Mouse (Mus musculus): ENCODE measurements at regions not wholly inside any gene's neighbourhood (a gene's known extent, or its start where the extent isn't known, plus 50 kb on each side); places are given as distances from the start of the nearest gene placed in this dataset.

DNA sequence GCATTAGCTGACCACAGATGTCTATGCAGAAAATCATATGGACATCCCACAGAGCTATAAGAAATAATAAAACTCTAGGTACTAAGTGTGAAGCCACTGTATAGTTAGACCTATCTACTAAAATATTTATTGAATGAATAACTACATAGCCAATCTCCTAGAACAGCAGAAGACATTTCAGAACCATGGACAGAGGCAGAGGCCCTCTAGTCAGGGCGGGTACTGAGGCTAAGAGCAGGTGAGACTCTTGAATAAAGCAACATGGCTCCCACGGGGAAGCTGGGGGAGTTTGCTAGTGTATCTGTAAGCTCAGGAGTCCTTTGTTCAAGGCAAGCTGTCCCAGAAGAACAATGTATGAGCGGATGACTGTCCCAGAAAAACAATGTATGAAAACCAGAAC is 112.2 kb downstream of the Tle3 start:
- H3K4me1 ChIP-seq, result peaks cover 3% of the 10 kb centered on the region; the same call in 1 of the 2 replicates
- H3K4me2 ChIP-seq, result no peak overlapping the region
- 27% methylated on average over 3 of the region's 3 CpGs for WGBS
- H3K27me3 ChIP-seq, result peaks cover 17% of the 10 kb centered on the region
- no peak for ATAC-seq (ENCODE audit: insufficient number of reproducible peaks, insufficient read depth, low FRiP score, low TSS enrichment, low read depth)
- H3K9ac ChIP-seq, result no peak overlapping the region
- no peaks in the 10 kb centered on the region for H3K9me3 ChIP-seq
- no peak overlapping the region for H3K4me3 ChIP-seq
- no peak overlapping the region for H3K27ac ChIP-seq
- H3K36me3 ChIP-seq, result no peaks in the 10 kb centered on the region

GRCm38 (mm10) chr9:61479626-61480025 is 107.5 kb downstream of the Tle3 start:
- no peak overlapping the region for H3K4me2 ChIP-seq
- no peak overlapping the region for H3K27ac ChIP-seq
- H3K4me1 ChIP-seq, result no peaks in the 10 kb centered on the region
- no peak overlapping the region for H3K9ac ChIP-seq
- no peak overlapping the region for H3K4me3 ChIP-seq
- no peak for ATAC-seq (ENCODE audit: insufficient number of reproducible peaks, insufficient read depth, low FRiP score, low TSS enrichment, low read depth)
- peaks cover 15% of the 10 kb centered on the region; the same call in 1 of the 2 replicates for H3K27me3 ChIP-seq
- WGBS, result 27% methylated on average over 6 of the region's 6 CpGs
- H3K9me3 ChIP-seq, result no peaks in the 10 kb centered on the region
- no peaks in the 10 kb centered on the region for H3K36me3 ChIP-seq

DNA sequence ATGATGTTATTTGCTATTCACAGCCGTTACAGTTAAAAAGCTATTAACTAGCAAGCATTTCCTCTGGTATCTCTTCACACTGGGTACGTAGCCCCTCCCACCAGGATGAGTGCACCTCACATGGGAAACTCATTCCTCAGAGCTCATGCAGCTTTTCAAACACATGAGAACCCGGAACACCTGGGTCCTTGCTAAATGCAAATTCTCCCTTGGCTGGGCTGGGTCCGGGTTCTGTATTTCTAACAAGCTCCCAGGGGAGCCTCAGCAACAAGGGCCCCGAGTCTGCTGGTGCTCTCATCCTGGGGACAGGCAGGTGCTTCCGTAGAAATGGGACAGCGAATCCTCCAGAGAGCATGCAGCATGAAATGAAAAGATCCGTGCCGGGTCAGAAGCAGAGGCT is 106.7 kb downstream of the Tle3 start:
- Histone ChIP-seq H3K9me3 (no peaks in the 10 kb centered on the region), H3K36me3 (no peaks in the 10 kb centered on the region), H3K27ac (no peak overlapping the region), H3K4me2 (no peak overlapping the region), H3K27me3 (peaks cover 15% of the 10 kb centered on the region; the same call in 1 of the 2 replicates), H3K4me3 (no peak overlapping the region), H3K9ac (no peak overlapping the region), H3K4me1 (no peaks in the 10 kb centered on the region)
- WGBS, result 34% methylated on average over 9 of the region's 9 CpGs
- ATAC-seq (ENCODE audit: insufficient number of reproducible peaks, insufficient read depth, low FRiP score, low TSS enrichment, low read depth), result no peak

DNA sequence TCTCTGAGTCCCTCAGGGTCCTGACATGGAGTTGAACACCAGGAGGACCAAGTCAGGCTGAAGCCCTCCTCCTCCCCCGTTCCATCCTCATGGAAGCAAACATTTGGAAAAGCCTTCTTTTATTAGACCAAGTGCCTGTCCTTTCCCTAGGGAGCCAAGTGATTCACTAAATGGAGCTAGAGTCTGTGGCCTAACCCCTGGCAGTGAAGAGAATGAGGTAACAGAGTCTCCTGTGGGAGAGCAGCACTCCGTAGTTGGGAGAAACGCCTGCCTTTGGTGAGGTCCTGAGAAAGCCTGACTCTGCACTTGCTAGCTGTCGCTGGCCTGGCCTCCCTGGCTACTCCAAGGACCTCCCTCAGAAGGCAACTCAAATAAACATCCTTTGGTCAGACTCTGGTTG is 104.2 kb downstream of the Tle3 start:
- ATAC-seq (ENCODE audit: insufficient number of reproducible peaks, insufficient read depth, low FRiP score, low TSS enrichment, low read depth), result no peak
- peaks cover 4% of the 10 kb centered on the region; the same call in 1 of the 2 replicates for H3K4me1 ChIP-seq
- H3K9me3 ChIP-seq, result no peaks in the 10 kb centered on the region
- WGBS, result 64% methylated on average over 4 of the region's 4 CpGs
- H3K27ac ChIP-seq, result no peak overlapping the region
- H3K36me3 ChIP-seq, result no peaks in the 10 kb centered on the region
- H3K9ac ChIP-seq, result no peak overlapping the region
- H3K4me2 ChIP-seq, result no peak overlapping the region
- no peak overlapping the region for H3K4me3 ChIP-seq
- H3K27me3 ChIP-seq, result peaks cover 15% of the 10 kb centered on the region; the same call in 1 of the 2 replicates

- WGBS, result 51% methylated on average over 6 of the region's 6 CpGs
- H3K9ac ChIP-seq, result no peak overlapping the region
- H3K4me3 ChIP-seq, result no peak overlapping the region
Observed at GRCm38 (mm10) chr9:61470815-61471505, 98.8 kb downstream of the Tle3 start.

DNA sequence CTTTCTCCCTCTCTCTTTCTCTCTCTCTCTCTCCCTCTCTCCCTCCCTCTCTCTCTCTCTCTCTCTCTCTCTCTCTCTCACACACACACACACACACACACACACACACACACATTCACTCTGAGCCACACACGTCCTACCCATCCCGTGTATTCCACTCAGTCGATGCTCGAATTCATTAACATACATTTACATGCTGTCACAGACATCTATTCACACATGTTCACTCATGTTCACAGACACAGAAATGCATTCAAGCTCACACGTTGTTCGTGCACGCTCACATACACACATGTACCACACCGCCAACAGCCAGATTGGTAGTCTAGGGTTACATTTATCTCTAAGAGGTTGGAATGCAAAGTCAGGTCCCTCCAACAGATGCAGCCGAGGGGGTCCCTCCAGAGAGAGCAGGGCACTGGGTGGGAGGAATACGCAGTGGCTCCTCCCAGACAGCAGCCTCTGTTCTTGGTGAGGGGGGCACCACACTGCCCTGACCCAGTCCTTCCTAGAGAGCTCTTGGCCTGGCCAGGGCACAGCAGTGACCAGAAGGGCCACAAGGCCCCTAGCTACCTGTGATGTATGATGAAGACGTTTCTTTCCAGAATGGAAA is 96.8 kb downstream of the Tle3 start:
- Histone ChIP-seq H3K4me1 (peaks cover 24% of the 10 kb centered on the region), H3K9me3 (peaks cover 10% of the 10 kb centered on the region), H3K27ac (no peak overlapping the region), H3K4me3 (no peak overlapping the region), H3K9ac (no peak overlapping the region), H3K36me3 (no peaks in the 10 kb centered on the region), H3K27me3 (no peaks in the 10 kb centered on the region), H3K4me2 (no peak overlapping the region)
- 52% methylated on average over 11 of the region's 11 CpGs for WGBS
- ATAC-seq (ENCODE audit: insufficient number of reproducible peaks, insufficient read depth, low FRiP score, low TSS enrichment, low read depth), result no peak

More at GRCm38 (mm10) chr9:61470815-61471505, 98.8 kb downstream of the Tle3 start:
- Histone ChIP-seq H3K4me2 (no peak overlapping the region), H3K27ac (no peak overlapping the region), H3K4me1 (peaks cover 24% of the 10 kb centered on the region), H3K9me3 (peaks cover 2% of the 10 kb centered on the region; the same call in 1 of the 2 replicates), H3K27me3 (no peaks in the 10 kb centered on the region), H3K36me3 (no peaks in the 10 kb centered on the region)
- no peak for ATAC-seq (ENCODE audit: insufficient number of reproducible peaks, insufficient read depth, low FRiP score, low TSS enrichment, low read depth)

- Histone ChIP-seq H3K27ac (no peak overlapping the region), H3K9me3 (peaks cover 10% of the 10 kb centered on the region), H3K36me3 (no peaks in the 10 kb centered on the region), H3K4me1 (peaks cover 24% of the 10 kb centered on the region), H3K4me3 (no peak overlapping the region), H3K4me2 (no peak overlapping the region), H3K9ac (no peak overlapping the region), H3K27me3 (no peaks in the 10 kb centered on the region)
- WGBS, result 31% methylated on average over 6 of the region's 6 CpGs
- no peak for ATAC-seq (ENCODE audit: insufficient number of reproducible peaks, insufficient read depth, low FRiP score, low TSS enrichment, low read depth)
Observed at GRCm38 (mm10) chr9:61468368-61468848, 96.2 kb downstream of the Tle3 start.
